Mouse (Mus musculus) forebrain, embryonic 16.5 days (tissue): ENCODE measurements around the gene Calcrl. TPM values are rescaled to one million over a fixed set of nuclear protein-coding genes. Genes with fewer than 3 reads are reported as not detected.
"Not testable (repeated sequence)": the region's sequence is repeated elsewhere in the genome, so short reads cannot be mapped to it uniquely, and the experiment has no call there.

ENCODE experiments used
- ATAC-seq: fragments of 200-750 bp; cut with Nextera tagmentation; 2 replicates; pipeline ENCODE4 v1.8.0; 2017; ENCODE audit warnings: mild to moderate bottlenecking, moderate library complexity
- H3K27ac ChIP-seq: fragments of 300-500 bp; sonication (generic); 2 replicates; pipeline ENCODE4 v1.5.1; 2014; ENCODE audit warnings: low read length, control low read depth
- H3K27me3 ChIP-seq: fragments of 300-500 bp; sonication (generic); replicated peaks from 2 replicates; pipeline ENCODE4 v1.6.1; 2014; ENCODE audit warnings: low read length; ENCODE audit not compliant: control insufficient read depth, insufficient read depth
- H3K36me3 ChIP-seq: fragments of 300-500 bp; sonication (generic); 2 replicates; pipeline ENCODE4 v1.6.1; 2014; ENCODE audit not compliant: control insufficient read depth, insufficient read depth
- H3K4me1 ChIP-seq: fragments of 300-500 bp; sonication (generic); replicated peaks from 2 replicates; pipeline ENCODE4 v1.6.1; 2014; ENCODE audit warnings: low read length; ENCODE audit not compliant: control insufficient read depth, insufficient read depth
- H3K4me2 ChIP-seq: fragments of 300-500 bp; sonication (generic); 2 replicates; pipeline ENCODE4 v1.6.1; 2014; ENCODE audit warnings: mild to moderate bottlenecking, low read length, control low read depth
- H3K4me3 ChIP-seq: fragments of 300-500 bp; sonication (generic); replicated peaks from 2 replicates; pipeline ENCODE4 v1.5.1; 2014; ENCODE audit warnings: mild to moderate bottlenecking, low read length, control low read depth
- H3K9ac ChIP-seq: fragments of 300-500 bp; sonication (generic); replicated peaks from 2 replicates; pipeline ENCODE4 v1.6.1; 2014; ENCODE audit warnings: low read depth, low read length, control low read depth
- H3K9me3 ChIP-seq: fragments of 300-500 bp; sonication (generic); 2 replicates; pipeline ENCODE4 v1.6.1; 2016; ENCODE audit warnings: low read length; ENCODE audit not compliant: control insufficient read depth
- whole genome bisulfite sequencing: fragments of 180-500 bp; shearing (Covaris S2); extraction: QIAGEN DNeasy Blood & Tissue Kit; methylation state at CpG from one replicate; pipeline ENCODE4 v1.1.7; 2014; 5-methylcytosine and 5-hydroxymethylcytosine counted together
- polyA plus RNA-seq: library from polyadenylated mRNA; unstranded; fragments of >200 nt; fragmentation: Nextera tagmentation; extraction: Ambion mirVana; gene quantifications from 2 replicates; pipeline ENCODE4 v1.2.1, GENCODE M21; 2015

Calcrl gene
- polyA plus RNA-seq, 1 experiment from 2014 or later, result 5.8 TPM

- H3K27me3 ChIP-seq, result no peaks in the 10 kb centered on the region
- no peak overlapping the region for H3K9ac ChIP-seq
- H3K4me2 ChIP-seq, result no peak overlapping the region
- WGBS, result 88% methylated on average over 3 of the region's 3 CpGs
- no peak overlapping the region for H3K27ac ChIP-seq
- H3K4me3 ChIP-seq, result no peak overlapping the region
- H3K36me3 ChIP-seq, result no peaks in the 10 kb centered on the region
- H3K4me1 ChIP-seq, result no peaks in the 10 kb centered on the region
- H3K9me3 ChIP-seq, result no peaks in the 10 kb centered on the region
- no peak for ATAC-seq
Measured at GRCm38 (mm10) chr2:84404834-84405233, 20.4 kb downstream of the Calcrl start.

GRCm38 (mm10) chr2:84402713-84403112, 22.5 kb downstream of the Calcrl start:
- ATAC-seq, result no peak
- Histone ChIP-seq H3K27ac (no peak overlapping the region), H3K4me3 (no peak overlapping the region)

GRCm38 (mm10) chr2:84396557-84396956, 28.7 kb downstream of the Calcrl start:
- Histone ChIP-seq H3K36me3 (no peaks in the 10 kb centered on the region), H3K4me3 (no peak overlapping the region), H3K9ac (no peak overlapping the region), H3K27ac (no peak overlapping the region), H3K4me2 (no peak overlapping the region), H3K9me3 (no peaks in the 10 kb centered on the region), H3K4me1 (no peaks in the 10 kb centered on the region), H3K27me3 (no peaks in the 10 kb centered on the region)
- 81% methylated on average over 4 of the region's 4 CpGs for WGBS
- ATAC-seq, result no peak

More at GRCm38 (mm10) chr2:84402713-84403112, 22.5 kb downstream of the Calcrl start:
- no peaks in the 10 kb centered on the region for H3K9me3 ChIP-seq
- no peak overlapping the region for H3K4me2 ChIP-seq
- H3K9ac ChIP-seq, result no peak overlapping the region
- H3K4me1 ChIP-seq, result no peaks in the 10 kb centered on the region
- WGBS, result 94% methylated on average over 3 of the region's 3 CpGs
- no peaks in the 10 kb centered on the region for H3K36me3 ChIP-seq
- no peaks in the 10 kb centered on the region for H3K27me3 ChIP-seq

- 93% methylated on average over 4 of the region's 4 CpGs for WGBS
- Histone ChIP-seq H3K4me1 (no peaks in the 10 kb centered on the region), H3K9ac (no peak overlapping the region), H3K4me3 (no peak overlapping the region), H3K27ac (no peak overlapping the region), H3K36me3 (no peaks in the 10 kb centered on the region), H3K9me3 (no peaks in the 10 kb centered on the region), H3K4me2 (no peak overlapping the region), H3K27me3 (no peaks in the 10 kb centered on the region)
- ATAC-seq, result no peak
Measured at GRCm38 (mm10) chr2:84393236-84393635, 32.0 kb downstream of the Calcrl start.

- no peaks in the 10 kb centered on the region for H3K9me3 ChIP-seq
- H3K4me1 ChIP-seq, result no peaks in the 10 kb centered on the region; the same call in 1 of the 2 replicates
- no peak overlapping the region for H3K4me3 ChIP-seq
- no peak overlapping the region for H3K9ac ChIP-seq
- no peaks in the 10 kb centered on the region for H3K36me3 ChIP-seq
- ATAC-seq, result no peak
- H3K4me2 ChIP-seq, result no peak overlapping the region
- no peaks in the 10 kb centered on the region for H3K27me3 ChIP-seq
- H3K27ac ChIP-seq, result no peak overlapping the region
Measured at GRCm38 (mm10) chr2:84389075-84389474, 36.1 kb downstream of the Calcrl start.

- H3K4me1 ChIP-seq, ATAC-seq, H3K36me3 ChIP-seq, H3K4me3 ChIP-seq, H3K27ac ChIP-seq, H3K4me2 ChIP-seq, H3K27me3 ChIP-seq, H3K9ac ChIP-seq, H3K9me3 ChIP-seq: not testable (repeated sequence)
- whole genome bisulfite sequencing, result 89% methylated on average over 14 of the region's 14 CpGs
Measured at GRCm38 (mm10) chr2:84388537-84388936, 36.7 kb downstream of the Calcrl start.

- WGBS, result 88% methylated on average over 7 of the region's 7 CpGs
- no peak for ATAC-seq
- Histone ChIP-seq H3K9me3 (no peaks in the 10 kb centered on the region), H3K27me3 (no peaks in the 10 kb centered on the region), H3K27ac (no peak overlapping the region), H3K9ac (no peak overlapping the region), H3K36me3 (no peaks in the 10 kb centered on the region), H3K4me1 (no peaks in the 10 kb centered on the region; the same call in 1 of the 2 replicates), H3K4me3 (no peak overlapping the region), H3K4me2 (no peak overlapping the region)
Measured at GRCm38 (mm10) chr2:84388023-84388416, 37.2 kb downstream of the Calcrl start.

GRCm38 (mm10) chr2:84387394-84388022, 37.7 kb downstream of the Calcrl start:
- ATAC-seq, result no peak
- no peak overlapping the region for H3K9ac ChIP-seq
- WGBS, result 76% methylated on average over 11 of the region's 11 CpGs

GRCm38 (mm10) chr2:84386563-84387393, 38.4 kb downstream of the Calcrl start:
- Histone ChIP-seq H3K4me1 (no peaks in the 10 kb centered on the region; the same call in 1 of the 2 replicates), H3K36me3 (no peaks in the 10 kb centered on the region), H3K9me3 (no peaks in the 10 kb centered on the region), H3K4me3 (no peak overlapping the region), H3K27ac (no peak overlapping the region), H3K9ac (no peak overlapping the region), H3K4me2 (peak overlapping the region; percentile 18; the same call in 1 of the 2 replicates), H3K27me3 (no peaks in the 10 kb centered on the region)
- no peak for ATAC-seq
- 49% methylated on average over 18 of the region's 18 CpGs for WGBS

More at GRCm38 (mm10) chr2:84387394-84388022, 37.7 kb downstream of the Calcrl start:
- Histone ChIP-seq H3K9me3 (no peaks in the 10 kb centered on the region), H3K4me2 (peak overlapping the region; percentile 18; the same call in 1 of the 2 replicates), H3K36me3 (no peaks in the 10 kb centered on the region), H3K4me1 (no peaks in the 10 kb centered on the region; the same call in 1 of the 2 replicates), H3K4me3 (no peak overlapping the region), H3K27ac (no peak overlapping the region), H3K27me3 (no peaks in the 10 kb centered on the region)
